Mouse (Mus musculus): Measurements from ENCODE around the gene Kcne3.

Kcne3 gene

DNA sequence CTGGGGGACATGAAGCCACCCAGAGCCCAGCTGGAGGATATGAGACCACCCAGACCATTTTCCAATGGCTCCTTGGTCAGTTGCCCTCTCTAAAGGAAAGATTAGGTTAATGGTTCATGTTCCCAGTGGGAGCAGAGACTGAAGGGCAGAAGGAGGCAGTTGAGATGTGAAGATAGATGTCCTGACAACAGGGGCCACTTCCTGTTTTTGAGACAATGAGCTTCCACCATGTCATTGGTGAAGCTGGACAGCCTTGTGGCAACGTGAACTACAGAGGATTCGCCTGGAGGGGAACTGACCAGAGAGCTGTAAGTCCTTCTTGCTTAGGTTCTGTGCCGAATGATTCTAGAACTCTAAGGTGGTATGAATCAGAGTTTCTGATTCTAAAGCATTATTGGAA is at the start of gene Kcne3:
Gene Kcne3, plus strand, starts transcription at position 234 of the 400 bp plus-strand sequence.
- DNase-seq (ENCODE audit: low spot score in 2 of 2) = no peak

DNA sequence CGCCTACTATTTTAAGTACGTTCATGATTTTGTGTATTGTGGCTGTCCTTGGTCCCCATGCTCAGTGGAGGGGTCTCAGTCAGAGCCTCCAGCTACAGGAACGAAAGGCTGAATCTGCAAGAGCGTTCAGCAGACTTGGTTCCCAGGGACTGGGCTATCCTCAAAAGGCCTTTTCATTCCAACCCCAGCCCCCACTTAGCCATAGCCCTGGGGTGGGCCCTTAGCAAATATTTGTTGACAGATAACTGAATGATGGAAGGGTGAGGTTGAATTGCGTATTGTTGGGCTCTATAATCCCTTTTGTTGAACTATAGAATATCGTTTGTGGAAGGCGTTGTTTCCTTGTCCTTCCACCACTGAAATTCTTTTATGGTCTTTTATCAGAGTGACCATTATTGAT is 49.8 kb upstream of the Kcne3 start:
- no peak for DNase-seq (ENCODE audit: low spot score in 2 of 2)

DNA sequence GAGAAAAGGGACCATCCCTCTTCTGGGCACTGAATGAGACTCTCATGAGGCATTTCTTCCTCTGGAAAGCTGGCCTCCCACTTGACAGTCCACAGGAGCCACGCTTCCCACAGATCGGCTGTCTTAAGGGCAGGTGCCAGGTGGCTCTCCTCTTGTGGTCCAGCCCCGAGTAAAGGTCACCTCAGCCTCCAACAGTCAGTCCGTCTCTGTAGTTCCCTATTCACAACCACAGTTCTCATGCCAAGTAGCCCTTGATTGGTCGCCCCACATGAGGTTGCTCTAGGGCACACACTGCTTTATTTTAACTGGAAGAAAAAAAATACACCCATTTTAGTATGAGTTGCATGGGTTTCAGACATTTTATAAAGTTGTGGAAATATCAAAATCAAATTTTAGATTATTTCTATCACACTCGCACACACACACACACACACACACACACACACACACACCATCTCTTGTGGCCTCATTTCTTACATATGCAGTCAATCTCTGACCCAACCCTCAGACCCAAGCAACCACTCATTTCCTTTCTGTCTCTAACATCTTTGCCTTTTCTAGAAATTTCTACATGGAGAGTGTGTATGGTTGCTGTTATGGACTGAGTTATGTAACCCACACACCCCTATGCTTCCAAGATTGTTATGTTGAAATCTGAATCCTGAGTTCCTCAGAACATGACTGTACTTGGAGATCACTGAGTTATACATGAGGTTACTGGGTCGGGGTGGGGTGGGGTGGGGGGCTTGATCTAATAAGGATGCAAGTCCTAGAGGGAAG is 47.9 kb upstream of the Kcne3 start:
- DNase-seq (ENCODE audit: low spot score in 2 of 2) = no peak

GRCm38 (mm10) chr7:100130592-100130991 is 45.7 kb upstream of the Kcne3 start:
- no peak for DNase-seq (ENCODE audit: low spot score in 2 of 2)

- DNase-seq (ENCODE audit: low spot score in 2 of 2) = no peak
These were observed 43.9 kb upstream of the Kcne3 start for GRCm38 (mm10) chr7:100132379-100132778.

GRCm38 (mm10) chr7:100137038-100137437 is 39.3 kb upstream of the Kcne3 start:
- no peak for DNase-seq (ENCODE audit: low spot score in 2 of 2)

DNA sequence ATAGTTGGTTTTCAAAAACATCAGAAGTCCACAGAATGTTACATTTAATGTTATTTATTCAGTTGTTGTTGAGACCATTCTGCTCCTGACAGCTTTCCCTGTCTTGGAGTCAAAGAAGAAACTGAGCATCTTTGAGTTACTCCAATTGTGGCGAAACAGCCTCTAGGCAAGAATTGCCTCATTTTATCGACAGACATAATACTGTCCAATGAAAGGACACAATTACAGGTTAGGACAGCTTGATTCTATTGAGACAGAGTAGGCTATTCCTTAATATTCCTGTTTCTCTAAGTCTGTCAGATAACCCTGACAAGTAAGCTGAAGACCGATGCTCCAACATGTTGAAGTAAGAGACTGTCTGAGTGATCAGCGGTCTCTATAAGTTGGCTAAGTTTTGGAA is 38.2 kb upstream of the Kcne3 start:
- DNase-seq (ENCODE audit: low spot score in 2 of 2) = no peak

DNA sequence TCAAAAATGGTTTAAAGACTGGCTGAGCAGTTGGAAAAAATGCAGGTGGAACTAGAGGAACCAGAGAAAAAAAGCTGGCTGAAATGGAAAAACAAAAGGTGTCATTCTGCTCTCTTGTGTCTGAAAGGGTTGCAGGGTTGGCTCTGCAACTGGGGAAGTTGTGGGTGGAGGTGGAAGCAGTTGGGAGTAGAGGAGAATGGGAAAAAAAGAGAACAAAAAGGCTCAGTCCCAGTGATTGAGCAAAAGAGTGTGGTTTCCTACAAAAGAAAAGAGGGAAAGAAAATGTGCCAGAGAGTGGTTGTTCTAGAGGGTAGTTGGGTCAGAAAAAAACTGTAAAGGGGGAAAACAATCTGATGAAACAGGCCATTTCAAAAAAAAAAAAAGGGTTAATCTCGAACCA is 35.7 kb upstream of the Kcne3 start:
- DNase-seq (ENCODE audit: low spot score in 2 of 2) = no peak

GRCm38 (mm10) chr7:100148586-100148985 is 27.7 kb upstream of the Kcne3 start:
- no peak for DNase-seq (ENCODE audit: low spot score in 2 of 2)

GRCm38 (mm10) chr7:100150086-100150485 is 26.2 kb upstream of the Kcne3 start:
- no peak for DNase-seq (ENCODE audit: low spot score in 2 of 2)

DNA sequence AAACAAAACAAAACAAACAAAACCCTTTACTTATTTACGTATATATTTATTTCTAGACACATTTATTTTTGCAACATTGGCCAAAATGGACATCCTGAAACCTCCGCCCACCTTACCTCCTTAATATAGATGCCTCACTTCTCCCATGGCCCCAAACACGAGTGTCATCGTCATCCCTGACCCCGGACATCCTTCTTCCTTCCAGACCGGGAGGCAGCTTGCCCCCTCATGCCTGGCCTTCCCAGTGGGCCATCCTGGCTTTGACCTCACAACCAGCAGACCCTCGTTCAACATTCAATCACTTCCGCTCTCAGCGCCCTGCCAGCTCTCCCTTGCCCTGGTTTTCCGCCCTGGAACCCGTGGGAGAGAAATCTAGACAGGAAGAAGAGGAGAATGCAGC is 25.7 kb upstream of the Kcne3 start:
- DNase-seq (ENCODE audit: low spot score in 2 of 2) = no peak

GRCm38 (mm10) chr7:100157669-100158068 is 18.6 kb upstream of the Kcne3 start:
- DNase-seq (ENCODE audit: low spot score in 2 of 2) = no peak

DNA sequence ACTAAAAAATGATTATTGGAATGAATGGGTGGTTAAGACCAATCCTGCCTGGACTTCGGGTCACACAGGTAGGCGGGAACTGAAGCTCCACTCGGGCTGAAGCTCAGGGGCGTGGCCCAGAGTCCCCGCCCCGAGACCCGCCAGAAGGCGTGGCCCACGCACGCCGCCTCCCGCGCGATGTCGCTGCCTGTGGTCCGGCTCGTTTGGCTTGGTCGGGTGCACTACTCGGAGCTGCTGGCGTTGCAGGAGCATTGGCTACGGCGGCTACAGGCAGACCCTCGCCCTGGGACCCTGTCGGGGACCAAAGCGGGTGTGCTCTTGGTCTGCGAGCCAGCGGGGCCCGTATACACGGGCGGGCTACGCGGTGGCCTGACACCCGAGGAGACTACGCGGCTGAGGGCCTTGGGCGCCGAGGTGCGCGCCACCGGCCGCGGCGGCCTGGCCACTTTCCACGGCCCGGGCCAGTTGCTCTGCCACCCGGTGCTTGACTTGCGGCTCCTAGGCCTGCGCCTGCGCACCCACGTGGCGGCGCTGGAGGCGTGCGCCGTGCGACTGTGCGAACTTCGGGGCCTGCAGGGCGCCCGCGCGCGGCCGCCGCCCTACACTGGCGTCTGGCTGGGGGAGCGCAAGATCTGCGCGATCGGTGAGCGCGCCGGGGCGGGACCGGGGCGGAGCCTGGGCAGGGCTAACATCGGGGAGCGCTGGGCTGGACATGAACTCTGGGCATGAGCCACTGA is 17.0 kb upstream of the Kcne3 start, which contains the start of gene Lipt2:
Gene Lipt2, plus strand, starts transcription at position 173 of the 737 bp plus-strand sequence.
- DNase-seq (ENCODE audit: low spot score in 2 of 2) = peak; percentile 88 to 94

DNA sequence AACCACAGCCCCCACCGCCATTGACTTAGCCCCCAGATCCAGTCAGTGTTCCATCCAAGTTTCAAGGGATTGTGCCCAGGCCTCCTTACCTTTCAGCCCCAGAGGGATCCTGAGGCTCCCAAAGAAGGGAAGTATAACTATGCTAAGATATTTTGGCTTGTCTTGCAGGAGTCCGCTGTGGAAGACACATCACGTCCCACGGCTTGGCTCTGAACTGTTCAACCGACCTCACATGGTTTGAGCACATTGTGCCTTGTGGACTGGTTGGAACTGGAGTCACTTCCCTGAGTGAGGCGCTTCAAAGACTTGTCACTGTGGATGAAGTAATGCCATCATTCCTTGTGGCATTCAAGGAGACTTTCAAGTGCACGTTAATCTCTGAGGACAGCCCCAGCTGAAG is 16.3 kb upstream of the Kcne3 start:
- no peak for DNase-seq (ENCODE audit: low spot score in 2 of 2)

- DNase-seq (ENCODE audit: low spot score in 2 of 2) = no peak
These were observed 12.8 kb upstream of the Kcne3 start for GRCm38 (mm10) chr7:100163506-100163905.

DNA sequence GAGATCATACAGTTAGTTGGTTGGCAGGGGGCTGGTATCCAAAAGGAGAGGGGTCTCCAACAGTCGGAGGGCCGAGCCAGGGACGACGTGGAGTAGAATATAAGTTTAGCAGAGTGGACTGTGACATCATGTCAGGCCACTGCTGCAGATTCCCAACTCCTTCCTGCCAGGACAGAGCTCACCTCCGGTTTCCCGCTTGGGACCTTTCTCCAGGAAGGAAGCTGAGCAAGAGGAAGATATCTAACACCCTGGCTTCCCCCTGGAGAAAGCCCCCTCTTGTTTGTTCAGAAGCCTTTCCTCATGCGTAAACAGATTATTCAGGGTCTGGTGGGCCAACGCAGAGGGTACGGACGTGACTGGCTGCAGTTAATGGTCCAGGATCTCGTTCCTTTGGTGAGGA is 7.6 kb upstream of the Kcne3 start:
- no peak for DNase-seq (ENCODE audit: low spot score in 2 of 2)

DNA sequence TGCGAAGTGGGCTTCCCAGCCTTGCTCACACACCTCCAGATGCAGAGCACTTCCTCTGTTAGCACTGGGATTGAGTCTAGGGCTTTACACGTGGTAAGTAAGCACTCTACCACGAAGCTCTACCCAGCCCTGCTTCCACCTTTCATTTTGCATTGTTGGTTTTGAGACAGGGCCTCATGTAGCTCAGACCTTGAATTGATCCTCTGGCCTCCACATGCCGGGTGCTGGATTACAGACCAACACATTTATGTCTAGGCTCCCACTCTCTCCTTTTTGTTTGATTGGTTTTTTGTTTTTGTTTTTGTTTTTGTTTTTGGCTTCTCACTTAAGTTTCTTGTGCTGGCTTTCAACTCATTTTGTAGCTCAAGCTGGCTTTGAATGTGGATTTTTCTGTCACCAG is 5.5 kb upstream of the Kcne3 start:
- no peak for DNase-seq (ENCODE audit: low spot score in 2 of 2)

GRCm38 (mm10) chr7:100178016-100178890 is 2.0 kb downstream of the Kcne3 start:
- peak; percentile 51 to 57 for DNase-seq (ENCODE audit: low spot score in 2 of 2)

- DNase-seq (ENCODE audit: low spot score in 2 of 2) = peak in 1 of 2 experiments; percentile 31
These were observed 2.6 kb downstream of the Kcne3 start for GRCm38 (mm10) chr7:100178891-100179233.

DNA sequence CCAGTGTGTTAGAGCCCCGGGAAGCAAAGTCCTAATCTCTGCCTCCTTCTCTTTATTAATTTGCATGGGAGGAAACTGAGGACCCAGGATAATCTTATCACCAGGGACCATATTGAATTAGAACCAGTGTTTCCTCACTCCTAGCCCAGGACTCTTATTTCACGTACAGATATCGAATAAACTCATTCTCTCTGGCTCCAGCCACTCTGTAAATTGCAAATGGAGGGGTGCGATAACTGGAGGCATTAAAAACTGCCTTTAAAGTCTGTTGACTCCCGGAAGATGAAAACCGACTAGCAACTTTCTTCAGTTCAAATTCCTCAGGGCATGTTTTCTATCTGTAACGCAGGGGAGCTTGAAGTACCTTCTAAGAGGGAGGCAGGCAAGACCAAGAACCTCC is 3.1 kb downstream of the Kcne3 start:
- no peak for DNase-seq (ENCODE audit: low spot score in 2 of 2)

DNA sequence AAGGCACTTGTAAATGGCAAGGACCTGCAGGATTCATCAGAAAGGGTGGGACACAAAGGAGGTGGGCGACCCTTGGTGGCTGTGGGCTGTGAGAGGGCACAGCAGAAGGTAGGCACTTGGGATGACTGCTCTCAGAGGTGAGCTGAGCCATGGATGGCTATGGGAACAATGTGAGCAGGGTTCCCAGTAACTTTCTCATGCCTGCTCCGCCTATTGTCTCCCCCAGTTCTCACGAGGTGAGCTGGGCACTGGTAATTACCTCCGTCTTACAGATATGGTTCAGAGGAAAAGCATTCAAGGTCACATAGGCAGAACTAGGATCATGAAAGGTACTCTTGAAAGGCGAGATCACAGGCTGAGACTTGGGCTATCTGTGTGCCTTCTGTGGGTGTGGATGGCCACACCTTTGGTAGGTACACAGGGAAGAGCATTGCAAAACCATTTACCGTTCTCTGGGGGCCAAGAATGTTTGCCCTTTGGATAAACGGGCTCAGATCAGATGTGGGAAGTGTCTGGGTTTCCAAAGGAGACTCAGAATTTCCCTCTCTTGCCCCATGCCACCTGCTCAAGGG is 3.6 kb downstream of the Kcne3 start:
- no peak for DNase-seq (ENCODE audit: low spot score in 2 of 2)

GRCm38 (mm10) chr7:100181176-100181575 is 4.9 kb downstream of the Kcne3 start:
- DNase-seq (ENCODE audit: low spot score in 2 of 2) = no peak

Measured in urinary bladder, adult 18-20 months (tissue).